Mouse (Mus musculus): ENCODE measurements at regions not wholly inside any gene's neighbourhood (a gene's known extent, or its start where the extent isn't known, plus 50 kb on each side); places are given as distances from the start of the nearest gene placed in this dataset.

- TF ChIP-seq CTCF (IDR thresholded peaks at IDR 0.05; ENCODE audit: low read depth, low read length): no peak
- no peak for TF ChIP-seq POLR2A (IDR thresholded peaks at IDR 0.05; ENCODE audit: extremely low read depth, insufficient read depth, low read length)
These were observed 174.1 kb upstream of the Mrps10 start for GRCm38 (mm10) chr17:47194463-47195012.

Data from liver, adult 2 months (tissue).